Mouse (Mus musculus) cerebellum, adult 9-11 months (tissue): Measurements from ENCODE around the gene Mroh3.
A peak's percentile ranks its signal among the peaks of the same experiment; 100 is the strongest.

Experiments
- DNase-seq: peaks from one replicate; pipeline ENCODE4 v3.0.0; 2022

The Mroh3 gene

DNA sequence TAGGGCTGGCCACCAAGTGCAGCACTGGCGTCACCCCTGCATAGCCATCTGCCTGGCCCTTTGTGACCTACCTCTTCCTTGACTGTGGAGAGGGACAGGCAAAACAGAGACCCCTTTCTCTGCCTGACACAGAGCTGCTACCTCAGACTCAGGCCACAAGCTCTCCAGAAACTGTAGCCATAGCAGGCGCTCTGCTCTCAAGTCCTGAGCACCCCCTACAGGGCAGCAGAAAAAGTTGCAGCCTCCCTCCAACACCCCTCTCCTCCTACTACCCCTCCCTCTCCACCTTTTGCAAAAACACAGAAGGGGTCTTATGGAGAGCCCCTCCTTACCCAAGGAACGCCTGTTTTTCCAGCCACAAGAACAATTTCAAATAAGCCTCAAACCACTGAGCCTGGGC, at the start of gene Mroh3:
Mroh3 (minus strand) TSS at position 26 of the 400 bp plus-strand sequence.
- no peak for DNase-seq

DNA sequence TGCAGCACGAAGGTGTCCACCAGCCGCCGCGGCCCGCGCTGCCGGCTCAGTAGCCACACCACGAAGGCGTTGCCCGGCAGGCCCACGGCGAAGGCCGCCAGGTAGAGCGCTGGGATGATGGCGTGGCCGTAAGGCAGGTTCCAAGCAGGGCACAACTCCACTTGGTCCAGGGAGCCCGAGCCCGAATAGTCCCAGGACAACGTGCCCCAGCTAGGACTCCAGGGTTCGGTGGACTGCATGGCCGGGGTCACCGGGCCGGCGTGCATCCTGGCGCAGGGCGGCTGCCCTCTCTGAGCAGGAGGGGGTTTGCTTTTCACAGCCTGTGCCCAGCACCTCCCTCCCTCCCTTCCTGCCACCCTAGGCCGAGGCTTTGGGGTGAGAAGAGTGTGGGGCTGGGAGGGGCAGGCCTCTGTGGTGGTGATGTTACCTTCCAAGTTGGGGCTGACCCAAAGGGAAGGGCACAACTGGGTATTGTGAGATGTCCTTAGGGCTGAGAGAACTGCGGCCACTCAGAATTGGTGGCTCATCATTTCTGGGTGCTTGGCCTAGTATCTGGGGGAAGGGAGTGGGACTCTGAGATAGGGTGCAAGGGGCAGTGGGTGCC, 48.1 kb upstream of the Mroh3 start, which contains the start of gene Gpr25:
Gpr25 (minus strand) TSS at position 239 of the 604 bp plus-strand sequence.
- DNase-seq = no peak

DNA sequence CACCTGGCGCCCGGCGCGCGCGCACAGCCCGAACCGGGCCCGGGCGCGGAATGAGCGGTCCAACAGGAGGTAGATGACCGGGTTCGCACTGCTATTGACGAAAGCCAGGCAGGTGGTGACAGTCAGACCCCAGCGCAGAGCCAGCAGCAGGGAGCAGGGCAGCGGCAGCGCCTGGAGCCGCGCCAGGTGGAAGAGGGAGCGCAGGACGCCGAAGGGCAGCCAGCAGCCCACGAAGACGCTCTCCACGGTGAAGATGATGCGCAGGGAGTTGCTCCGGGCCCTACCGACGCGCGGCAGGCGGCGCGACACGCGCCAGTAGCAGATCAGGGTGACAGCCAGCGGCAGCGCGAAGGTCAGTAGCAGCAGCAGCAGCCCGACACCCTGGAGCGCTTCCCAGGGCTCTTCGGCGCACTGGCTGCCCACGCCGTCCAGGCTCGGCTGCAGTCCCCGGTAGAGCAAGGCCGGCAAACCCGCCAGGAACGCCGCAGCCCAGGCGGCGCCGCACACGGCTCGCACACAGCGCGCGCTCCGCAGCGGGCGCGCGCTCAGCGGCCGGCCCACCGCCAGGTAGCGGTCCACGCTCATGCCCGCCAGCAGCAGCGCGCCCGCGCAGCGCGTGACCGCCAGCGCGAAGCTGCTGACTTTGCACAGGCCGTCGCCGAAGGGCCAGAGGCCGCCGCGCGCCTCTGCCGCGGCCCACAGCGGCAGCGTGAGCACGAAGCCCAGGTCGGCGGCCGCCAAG, 47.4 kb upstream of the Mroh3 start:
- peak; percentile 88 for DNase-seq

DNA sequence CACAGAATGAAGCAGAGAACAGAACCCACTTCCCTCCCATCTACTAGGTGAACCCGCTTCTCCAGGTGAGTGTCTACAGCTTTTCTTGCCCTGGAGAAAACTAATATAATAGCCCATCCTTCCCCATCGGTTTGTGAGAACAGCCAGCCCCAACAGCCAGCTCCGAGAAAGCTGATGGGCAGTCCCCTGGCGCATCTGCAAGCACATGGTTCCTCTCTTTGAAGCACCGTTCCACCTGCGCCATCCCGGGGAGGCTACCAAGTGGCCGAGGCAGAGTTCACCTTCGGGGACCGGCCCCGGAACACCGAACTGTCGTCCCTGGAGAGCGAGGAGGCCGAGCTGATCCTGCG, 46.9 kb upstream of the Mroh3 start:
- no peak for DNase-seq

DNA sequence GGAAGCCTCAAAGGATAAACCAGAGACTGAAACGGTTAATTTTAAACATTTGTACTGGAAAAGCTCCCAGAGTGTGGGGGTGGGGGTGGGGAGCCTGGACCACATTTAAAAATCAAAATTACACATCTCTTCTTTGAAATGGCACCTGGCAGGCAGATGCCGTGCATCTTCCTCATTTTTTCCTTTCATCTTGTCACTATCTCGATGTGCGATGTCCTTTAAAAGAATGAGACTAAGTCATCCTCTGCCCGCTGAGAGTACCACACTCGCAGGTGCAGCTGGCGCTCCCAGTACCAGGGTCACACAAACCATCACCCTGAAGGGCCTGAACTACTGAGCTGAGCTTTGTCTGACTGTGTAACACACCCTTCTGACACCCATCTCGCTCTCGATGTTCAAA, 45.9 kb upstream of the Mroh3 start:
- DNase-seq = peak; percentile 31

DNA sequence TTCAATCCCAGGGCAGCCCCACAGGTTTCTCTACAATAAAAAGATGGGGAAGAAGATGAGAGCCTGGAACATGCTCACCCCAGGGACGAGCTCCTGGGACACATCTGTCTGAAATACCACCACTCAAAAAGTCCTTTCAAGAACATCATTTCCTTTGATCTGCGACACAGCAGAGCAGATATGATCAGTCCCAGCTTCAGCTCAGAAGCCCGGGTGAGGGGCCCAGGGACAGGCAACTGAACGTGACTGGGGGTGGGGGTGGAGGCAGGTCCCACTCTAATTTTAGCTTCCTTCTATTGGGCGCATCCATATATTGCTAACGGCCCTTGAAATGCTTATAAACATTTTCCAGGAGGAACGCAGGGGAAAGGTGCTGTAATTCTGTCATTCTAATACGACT, 43.0 kb upstream of the Mroh3 start:
- DNase-seq = no peak

DNA sequence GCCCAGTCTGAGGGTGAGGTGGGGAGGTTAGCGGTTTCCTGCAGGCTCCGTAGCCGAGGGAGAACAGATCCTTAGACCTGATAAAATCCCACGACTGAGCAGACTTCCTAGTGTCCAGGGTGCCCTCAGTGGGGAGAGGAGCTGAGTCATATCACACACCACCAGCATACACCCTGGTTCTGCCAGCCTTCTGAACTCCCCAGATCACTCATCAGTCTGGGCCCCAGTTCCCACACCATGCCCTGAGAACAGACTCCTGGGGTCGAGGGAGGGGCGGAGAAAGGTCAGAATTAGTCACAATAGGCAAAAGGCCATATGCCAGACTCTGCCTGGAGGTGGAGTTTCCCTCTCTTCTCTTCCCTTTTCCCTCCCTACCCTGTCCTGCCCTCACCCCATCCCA, 42.5 kb upstream of the Mroh3 start:
- DNase-seq = no peak

DNA sequence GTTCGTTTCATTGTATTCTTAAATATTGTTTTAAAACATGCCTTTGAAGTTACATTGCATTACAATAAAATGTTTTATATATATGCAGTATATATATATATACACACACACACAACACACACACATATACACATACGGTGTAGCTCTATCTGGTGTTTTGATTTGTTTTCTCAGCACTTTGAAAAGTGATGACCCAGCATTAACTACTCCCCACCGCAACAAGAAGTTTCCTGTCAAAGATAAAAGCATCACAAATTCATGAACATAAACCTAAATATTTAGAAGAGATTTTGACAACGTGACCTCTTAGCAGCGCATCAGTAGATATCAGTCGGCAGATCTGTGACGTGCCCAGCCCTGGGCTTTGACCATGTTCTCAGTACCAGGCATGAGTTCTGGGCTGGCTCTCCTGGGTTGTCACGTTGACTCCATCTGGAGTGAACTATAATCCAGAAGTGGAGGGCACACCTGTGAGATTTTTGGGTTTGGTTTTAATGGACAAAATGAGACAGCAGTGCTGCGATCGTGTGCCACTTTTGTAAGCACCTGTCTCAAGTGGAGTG, 42.0 kb upstream of the Mroh3 start:
- no peak for DNase-seq

DNA sequence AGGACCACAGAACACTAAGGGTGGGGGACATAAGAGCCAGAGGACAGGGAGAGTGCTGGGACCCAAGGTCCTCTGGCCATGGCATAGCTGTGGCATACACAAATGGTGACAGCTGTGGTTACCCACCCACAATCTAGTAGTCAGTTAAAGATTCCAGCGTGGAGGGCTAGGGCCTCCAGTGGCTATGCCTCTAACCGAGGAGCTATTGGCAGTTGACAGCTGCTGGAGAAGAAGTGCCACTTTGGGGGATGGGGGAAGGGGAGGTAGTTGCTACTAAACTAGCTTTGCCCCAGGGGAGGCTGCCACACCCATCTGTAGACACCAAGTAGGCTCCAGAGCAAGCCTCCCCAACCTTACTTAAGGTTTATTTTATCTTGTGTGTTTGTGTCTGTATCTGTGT, 40.8 kb upstream of the Mroh3 start:
- no peak for DNase-seq

DNA sequence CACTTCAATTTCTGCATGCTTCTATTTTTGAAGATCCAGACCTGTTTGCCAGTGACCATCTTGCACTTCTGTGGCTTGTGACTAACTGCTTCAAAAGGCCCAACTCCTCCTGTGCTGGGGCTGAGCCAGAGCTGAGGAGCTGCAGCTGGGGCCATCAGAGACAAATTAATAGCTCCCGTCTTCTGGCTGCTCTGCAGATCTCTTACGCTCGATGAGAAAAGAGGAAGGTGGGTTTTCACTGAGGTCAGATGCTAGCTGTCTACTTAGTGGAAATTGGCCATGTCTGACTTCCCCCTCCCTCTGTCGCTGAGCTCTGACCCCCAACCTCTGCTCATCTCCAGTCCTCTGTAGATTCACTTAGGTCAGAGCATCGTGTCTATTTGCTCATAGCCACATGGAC, 37.0 kb upstream of the Mroh3 start:
- DNase-seq = no peak

DNA sequence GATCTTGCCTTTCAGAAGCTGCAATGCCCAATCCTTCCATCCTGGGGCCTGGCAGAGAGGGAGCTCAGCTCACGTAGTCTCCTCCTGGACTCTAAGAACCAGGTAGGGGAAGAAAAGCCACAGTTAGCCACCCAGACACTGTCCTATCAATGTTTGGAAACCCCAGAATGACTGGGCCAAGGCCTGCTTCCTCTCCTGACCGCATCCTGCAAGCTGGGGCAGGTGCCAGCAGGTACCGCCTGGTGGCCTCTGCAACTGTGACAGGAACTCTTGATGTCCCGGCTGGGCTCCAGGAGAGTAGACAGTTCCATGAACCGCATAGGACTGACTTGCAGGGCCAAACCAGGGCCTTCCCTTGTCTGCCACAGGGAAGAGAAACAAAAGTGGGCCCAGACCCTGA, 34.8 kb upstream of the Mroh3 start:
- no peak for DNase-seq

DNA sequence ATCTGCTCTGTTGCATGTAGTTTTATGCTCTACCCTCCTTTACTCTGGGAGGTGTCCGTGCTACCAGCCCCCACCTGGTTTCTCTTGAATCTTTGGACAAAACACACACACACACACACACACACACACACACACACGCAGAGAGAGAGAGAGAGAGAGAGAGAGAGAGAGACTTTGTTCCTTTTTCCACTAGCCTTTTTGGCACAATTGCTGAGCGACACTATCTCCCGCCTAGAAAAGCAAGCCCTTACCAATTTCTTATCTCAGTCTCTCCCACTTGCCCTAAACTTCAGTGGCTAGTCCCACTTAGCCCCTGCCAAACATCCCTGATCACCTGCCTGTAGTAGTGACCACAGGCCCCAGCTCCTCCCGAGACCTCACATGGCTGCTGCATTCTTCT, 31.8 kb upstream of the Mroh3 start:
- no peak for DNase-seq

DNA sequence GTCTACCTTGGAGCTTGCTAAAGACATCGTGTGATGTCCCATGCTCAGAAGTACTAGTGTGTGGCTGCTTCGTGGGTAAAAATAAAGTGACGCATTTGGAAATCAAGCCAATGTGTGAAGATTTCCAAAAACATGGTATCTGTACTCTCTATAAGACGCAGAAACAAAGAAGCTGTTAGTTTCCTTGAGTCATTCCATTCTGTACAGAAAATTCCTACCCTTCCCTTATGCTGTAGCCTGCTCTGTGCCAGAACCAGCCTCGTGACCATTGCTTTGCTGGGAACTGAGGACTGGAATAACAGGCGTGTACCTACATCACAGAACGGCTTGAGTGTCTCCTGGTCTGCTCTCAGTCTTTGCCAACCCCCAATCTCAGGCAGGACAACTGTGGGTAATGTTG, 29.2 kb upstream of the Mroh3 start:
- DNase-seq = no peak

DNA sequence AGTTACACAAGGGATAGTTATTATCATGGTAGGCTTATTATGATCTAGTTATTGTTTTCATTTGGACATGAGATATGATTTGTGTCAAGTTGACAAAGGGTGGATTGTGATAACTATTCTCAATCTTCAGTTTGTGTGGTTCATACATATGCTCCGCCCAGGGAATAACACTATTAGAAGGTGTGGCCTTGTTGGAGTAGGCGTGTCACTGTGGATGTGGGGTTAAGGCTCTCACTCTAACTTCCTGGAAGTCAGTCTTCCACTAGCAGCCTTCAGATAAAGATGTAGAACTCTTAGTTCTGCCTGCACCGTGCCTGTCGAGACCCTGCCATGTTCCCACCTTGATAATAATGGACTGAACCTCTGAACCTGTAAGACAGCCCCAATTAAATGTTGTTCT, 25.9 kb upstream of the Mroh3 start:
- no peak for DNase-seq

DNA sequence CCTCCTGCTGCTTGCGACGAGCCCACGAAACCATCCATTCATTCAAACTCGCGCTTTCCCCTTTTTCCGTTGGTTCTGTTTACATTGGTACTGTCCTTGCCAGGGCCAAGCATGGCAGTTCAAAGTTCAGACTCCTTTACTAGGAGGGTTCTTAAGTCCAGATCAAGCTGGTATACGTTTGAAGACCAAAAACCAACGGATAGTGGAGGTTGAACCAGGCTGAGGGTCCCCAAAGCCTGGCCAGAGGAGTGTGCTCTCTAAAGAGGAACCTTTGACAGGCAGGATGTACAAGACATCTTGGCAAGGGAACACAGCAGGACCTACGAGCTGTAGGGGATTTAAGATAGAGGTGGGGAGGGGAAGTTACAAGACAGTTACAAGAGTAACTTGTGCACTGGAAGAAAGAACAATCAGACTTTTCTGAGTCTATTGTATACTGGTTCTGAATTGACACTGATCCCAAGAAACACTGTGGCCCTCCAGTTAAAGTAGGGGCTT, 22.0 kb upstream of the Mroh3 start:
- DNase-seq = no peak

DNA sequence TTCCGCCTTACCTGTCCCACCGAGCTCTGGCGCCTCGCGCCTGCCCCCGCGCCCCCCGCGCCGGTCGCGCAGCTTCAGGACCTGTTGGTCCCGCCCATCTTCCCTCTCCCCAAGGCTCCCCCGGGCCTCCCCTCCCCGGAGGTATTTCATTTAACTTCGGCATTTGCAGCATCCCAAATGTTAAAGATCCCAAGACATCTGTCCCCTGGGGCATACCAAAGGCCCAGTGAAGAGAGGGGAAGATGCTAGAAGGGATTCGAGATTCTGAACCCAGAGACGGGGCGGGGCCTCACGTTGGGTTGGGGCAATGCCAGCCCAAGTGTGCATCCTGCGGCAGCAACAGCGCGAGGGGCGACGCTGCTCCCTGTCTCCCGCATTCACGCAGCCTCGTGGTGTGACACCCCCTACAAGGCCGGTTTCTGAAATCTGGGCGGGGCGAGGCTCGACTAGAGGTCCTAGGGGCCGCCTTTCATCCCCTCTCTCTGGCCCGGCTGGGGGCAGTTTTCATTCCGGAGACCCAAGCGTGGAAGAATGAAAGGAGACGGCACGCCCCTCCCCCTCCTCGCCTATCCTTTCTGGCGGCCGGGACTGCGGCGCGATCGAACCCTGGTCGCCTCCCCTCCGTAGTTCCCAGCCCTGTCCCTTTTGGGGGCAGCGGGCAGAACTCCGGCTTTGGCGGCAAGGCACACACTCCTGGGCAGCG, 21.4 kb upstream of the Mroh3 start, which contains the start of gene Inava:
Inava (minus strand) TSS at position 373 of the 703 bp plus-strand sequence.
- peak; percentile 31 for DNase-seq

DNA sequence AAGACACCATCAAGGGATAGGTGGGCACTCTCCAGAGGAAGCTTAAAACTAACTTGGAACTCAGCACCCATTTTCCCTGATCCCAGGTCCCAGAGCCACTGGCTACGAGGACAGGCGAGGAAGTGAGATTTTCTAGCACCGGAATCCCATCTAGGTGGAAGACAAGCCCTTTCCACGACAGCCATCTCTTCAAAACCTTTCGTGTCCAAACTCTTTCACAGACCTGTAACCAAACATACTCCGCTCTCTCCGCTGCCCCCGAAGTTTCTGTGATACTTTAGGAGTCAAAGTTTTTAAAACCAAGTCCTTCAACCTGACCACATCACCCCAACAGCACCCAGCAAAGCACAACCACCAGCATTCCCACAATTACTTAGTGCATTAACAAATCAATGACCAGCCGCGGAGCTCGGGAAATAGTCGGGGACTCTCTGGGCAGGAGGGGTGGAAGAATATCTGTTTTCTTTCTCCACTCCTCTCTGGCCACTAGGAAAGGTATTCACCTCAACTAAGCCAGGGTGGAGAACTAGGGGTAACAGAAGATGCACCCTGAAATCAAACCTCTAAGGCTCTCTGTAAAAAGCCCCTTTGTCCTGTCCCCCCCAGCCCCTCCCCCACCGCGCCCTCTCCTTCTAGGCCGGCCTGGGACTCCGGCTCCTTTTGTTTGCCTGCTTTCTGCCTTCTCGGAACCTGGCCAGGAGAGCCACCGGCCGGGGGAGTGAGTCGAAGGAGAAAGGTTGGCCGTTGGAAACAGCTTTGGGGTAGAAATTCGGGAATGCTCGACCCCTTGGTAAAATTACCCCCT, 20.6 kb upstream of the Mroh3 start:
- no peak for DNase-seq

DNA sequence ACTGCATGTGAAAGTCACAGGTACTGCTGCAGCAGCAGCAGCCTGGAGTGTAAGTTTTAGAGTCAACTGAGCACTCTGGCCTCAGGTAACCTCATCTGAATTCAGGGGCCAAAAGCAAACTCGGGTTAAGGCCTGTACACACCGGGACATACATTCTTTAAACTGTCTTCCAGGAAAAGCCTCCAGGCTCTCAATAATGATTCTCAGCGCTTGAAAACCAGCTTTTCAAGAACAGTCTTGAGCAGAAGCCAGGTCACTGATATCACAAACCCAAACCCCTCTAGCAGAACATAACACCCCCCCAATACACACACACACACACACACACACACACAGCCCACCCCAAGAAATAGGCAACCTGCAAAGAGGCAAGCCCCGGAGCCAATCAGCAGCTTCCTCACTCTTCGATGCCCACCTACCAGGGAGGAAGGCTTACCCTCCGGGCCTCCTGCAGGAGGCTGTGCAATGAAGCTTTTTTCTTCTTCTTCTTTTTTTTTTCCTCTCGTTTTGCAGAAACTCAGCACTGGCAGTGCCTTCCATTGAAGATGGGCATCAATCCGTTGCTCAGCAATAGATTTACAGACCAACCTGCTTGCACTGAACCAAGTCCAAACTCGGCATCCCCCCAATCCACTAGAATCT, 19.8 kb upstream of the Mroh3 start:
- DNase-seq = no peak

DNA sequence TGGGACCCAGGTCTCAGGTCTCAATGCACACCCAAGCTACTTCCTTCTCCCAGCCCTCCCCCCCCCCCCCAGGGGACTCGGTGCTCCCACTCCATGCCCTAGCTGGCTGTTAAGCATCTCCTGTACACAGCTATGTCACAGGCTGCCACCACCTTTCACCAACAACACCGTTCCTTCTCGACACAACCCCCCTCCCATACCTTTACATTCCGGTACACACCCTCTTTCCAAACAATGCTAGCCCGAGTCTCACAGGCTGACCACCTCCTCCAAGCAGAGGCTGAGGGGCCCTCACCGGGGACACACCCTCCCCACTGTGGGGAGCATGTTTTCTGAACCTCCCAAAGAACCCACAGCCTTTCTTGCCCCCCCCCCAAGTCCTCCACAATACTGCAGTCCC, 19.0 kb upstream of the Mroh3 start:
- DNase-seq = no peak

DNA sequence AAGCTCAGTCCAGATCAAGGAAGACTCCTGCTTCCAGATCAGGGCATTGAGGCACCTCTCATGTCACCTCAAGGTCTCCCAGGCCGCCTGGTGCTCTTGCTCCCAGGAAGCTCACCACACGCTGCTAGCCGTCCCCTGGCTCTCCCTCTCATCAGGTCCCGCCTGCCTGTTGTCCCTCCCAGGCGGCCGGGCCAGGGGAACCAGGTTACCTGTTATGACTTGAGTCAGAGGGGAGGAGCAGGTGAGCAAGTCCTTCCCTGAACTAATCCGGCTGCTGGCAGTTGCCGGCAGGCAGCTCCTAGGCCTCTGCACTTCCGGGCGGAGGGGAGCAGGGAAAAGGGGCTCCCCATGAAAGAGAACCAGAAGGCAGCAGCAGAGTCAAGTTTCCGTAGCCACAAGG, 17.6 kb upstream of the Mroh3 start:
- no peak for DNase-seq

DNA sequence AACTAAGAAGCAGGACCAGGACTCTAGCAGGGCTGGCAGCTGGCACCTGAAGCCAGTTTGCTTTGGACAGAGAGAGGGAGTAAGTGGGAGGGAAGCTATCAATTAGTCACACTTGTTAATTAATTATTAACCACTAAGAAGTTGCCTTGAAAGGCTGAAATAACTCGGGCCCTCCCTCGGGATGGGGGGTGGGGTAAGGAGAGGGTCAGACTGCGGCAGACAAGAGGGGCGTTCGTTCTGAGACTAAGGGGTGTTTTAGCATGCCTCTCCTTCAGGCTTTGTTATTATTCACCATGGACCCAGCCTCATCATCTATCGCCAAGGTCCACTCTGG, 16.4 kb upstream of the Mroh3 start:
- no peak for DNase-seq

DNA sequence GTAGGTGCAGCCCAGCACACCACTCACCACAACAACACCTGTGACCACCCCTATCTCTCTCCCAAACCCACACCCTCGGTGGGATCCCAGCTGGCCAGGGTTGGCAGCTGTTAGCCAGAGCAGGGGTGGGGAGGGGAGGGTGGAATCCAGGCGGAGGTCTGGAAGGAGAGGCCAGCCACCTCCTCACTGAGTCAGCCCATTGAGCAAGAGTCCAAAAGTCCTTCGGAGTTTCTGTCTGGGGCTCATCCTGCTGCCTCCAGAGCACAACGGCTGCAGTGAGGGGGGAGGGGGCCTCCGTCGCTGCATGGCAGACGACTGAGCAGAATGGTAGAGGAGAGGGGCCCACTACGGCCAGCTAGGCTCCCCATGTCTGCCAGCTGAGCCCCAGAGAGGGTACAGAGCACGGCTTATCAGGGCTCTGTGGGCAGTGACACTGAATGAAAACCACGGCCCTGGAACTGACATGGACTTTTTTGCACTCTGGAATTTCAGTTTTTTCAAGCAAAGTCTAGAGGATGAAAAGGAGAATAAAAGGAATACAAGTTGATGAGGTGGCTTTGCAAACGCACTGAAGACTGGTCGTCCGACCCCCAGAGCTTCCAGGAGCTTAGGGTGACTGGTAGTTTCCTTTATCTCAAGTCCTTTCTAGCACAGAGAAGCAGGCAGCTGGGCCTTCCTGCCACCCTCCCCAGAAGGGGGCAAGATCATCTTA, 15.9 kb upstream of the Mroh3 start:
- DNase-seq = no peak
